Mouse (Mus musculus) neural tube, embryonic 15.5 days (tissue): ENCODE results near the gene Gm3376. TPM values are rescaled to one million over a fixed set of nuclear protein-coding genes. Genes with fewer than 3 reads are reported as not detected.
"Not testable (repeated sequence)": the region's sequence is repeated elsewhere in the genome, so short reads cannot be mapped to it uniquely, and the experiment has no call there.

Source experiments
- ATAC-seq: fragments of 200-750 bp; cut with Nextera tagmentation; 2 replicates; pipeline ENCODE4 v1.8.0; 2017; ENCODE audit warnings: mild to moderate bottlenecking, moderate TSS enrichment, moderate library complexity; ENCODE audit not compliant: low FRiP score
- H3K27ac ChIP-seq: fragments of 300-500 bp; sonication (generic); replicated peaks from 2 replicates; pipeline ENCODE4 v1.5.1; 2015; ENCODE audit warnings: mild to moderate bottlenecking, inconsistent platforms
- H3K27me3 ChIP-seq: fragments of 300-500 bp; sonication (generic); replicated peaks from 2 replicates; pipeline ENCODE4 v1.6.1; 2015; ENCODE audit warnings: inconsistent platforms
- H3K36me3 ChIP-seq: fragments of 300-500 bp; sonication (generic); 2 replicates; pipeline ENCODE4 v1.6.1; 2015; ENCODE audit warnings: inconsistent platforms
- H3K4me1 ChIP-seq: fragments of 300-500 bp; sonication (generic); 2 replicates; pipeline ENCODE4 v1.6.1; 2015; ENCODE audit warnings: inconsistent platforms
- H3K4me2 ChIP-seq: fragments of 300-500 bp; sonication (generic); 2 replicates; pipeline ENCODE4 v1.6.1; 2015; ENCODE audit warnings: inconsistent platforms, mild to moderate bottlenecking, moderate library complexity
- H3K4me3 ChIP-seq: fragments of 300-500 bp; sonication (generic); replicated peaks from 2 replicates; pipeline ENCODE4 v1.5.1; 2015; ENCODE audit warnings: mild to moderate bottlenecking, inconsistent platforms
- H3K9ac ChIP-seq: fragments of 300-500 bp; sonication (generic); replicated peaks from 2 replicates; pipeline ENCODE4 v1.6.1; 2015; ENCODE audit warnings: mild to moderate bottlenecking, inconsistent platforms
- H3K9me3 ChIP-seq: fragments of 300-500 bp; sonication (generic); replicated peaks from 2 replicates; pipeline ENCODE4 v1.6.1; 2016; ENCODE audit warnings: inconsistent platforms
- WGBS: fragments of 180-500 bp; shearing (Covaris S2); methylation state at CpG from one replicate; pipeline ENCODE4 v1.1.7; 2015; ENCODE audit warnings: mixed read lengths; 5-methylcytosine and 5-hydroxymethylcytosine counted together
- polyA plus RNA-seq: library from polyadenylated mRNA; unstranded; fragments of >200 nt; fragmentation: Nextera tagmentation; extraction: Ambion mirVana; gene quantifications from 2 replicates; pipeline ENCODE4 v1.2.1, GENCODE M21; 2015

Gm3376 gene
- polyA plus RNA-seq = 0.12 TPM in 1 of 2 replicates, not detected in the other

DNA sequence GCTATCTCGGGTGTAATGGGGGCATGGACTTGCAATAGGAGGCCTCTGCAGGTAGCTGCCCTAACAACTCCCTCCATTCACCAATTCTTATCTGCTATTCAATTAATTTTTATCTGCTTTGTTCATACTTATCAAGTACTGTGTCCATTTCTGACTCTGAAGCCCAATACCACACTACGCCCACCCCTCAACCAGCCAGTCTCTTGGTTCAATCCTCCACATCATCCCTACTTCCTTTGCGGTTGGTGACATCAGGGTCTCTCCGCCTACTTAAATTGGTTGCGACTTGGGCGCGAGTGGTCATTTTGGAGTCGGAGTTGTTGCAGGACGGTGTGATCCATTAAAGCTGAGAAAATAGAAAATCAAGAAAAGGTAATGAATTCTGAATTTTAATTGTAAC, at the start of gene Gm3376:
Gene Gm3376, plus strand, starts transcription at position 301 of the 400 bp plus-strand sequence.
- ATAC-seq, H3K27ac ChIP-seq, H3K36me3 ChIP-seq, H3K4me2 ChIP-seq, H3K4me3 ChIP-seq, H3K9me3 ChIP-seq, H3K4me1 ChIP-seq, H3K9ac ChIP-seq, H3K27me3 ChIP-seq: not testable (repeated sequence)
- no CpG with 5 or more reads among the region's 9 CpGs for WGBS
